Mouse (Mus musculus) MEL (cell line): ENCODE data around the gene Ino80. TPM values are rescaled to one million over a fixed set of nuclear protein-coding genes. Genes with fewer than 3 reads are reported as not detected.

Experiments used
- DNase-seq: peaks from one replicate; pipeline ENCODE4 v3.0.0; 2011; ENCODE audit warnings: low read depth, low spot score
- H3K27ac ChIP-seq: 2 replicates; pipeline ENCODE4 v1.5.1; 2012; ENCODE audit warnings: low read depth, mild to moderate bottlenecking, control low read depth, low read length, moderate library complexity; ENCODE audit not compliant: control insufficient read depth
- H3K27me3 ChIP-seq, 2 experiments: fragments of 150-350 bp in 1 of 2; sonication (generic) in 1 of 2; 2 replicates each; pipeline ENCODE4 v1.6.1; 2012; ENCODE audit warnings: low read length in 2 of 2, mild to moderate bottlenecking in 2 of 2, improper control_type of control experiment in 1 of 2, moderate library complexity in 1 of 2; ENCODE audit not compliant: insufficient read depth in 2 of 2, control insufficient read depth in 1 of 2
- H3K36me3 ChIP-seq, 2 experiments: 2 replicates each; pipeline ENCODE4 v1.6.1; 2012 to 2014; ENCODE audit warnings: low read length in 2 of 2, improper control_type of control experiment in 1 of 2, inconsistent platforms in 1 of 2, mild to moderate bottlenecking in 1 of 2; ENCODE audit not compliant: insufficient read depth in 2 of 2, control insufficient read depth in 1 of 2
- H3K4me1 ChIP-seq, 2 experiments: fragments of 150-350 bp in 1 of 2; sonication (generic) in 1 of 2; 2 replicates each; pipeline ENCODE4 v1.6.1; 2012; ENCODE audit warnings: low read length in 2 of 2, improper control_type of control experiment in 1 of 2, mild to moderate bottlenecking in 1 of 2; ENCODE audit not compliant: insufficient read depth in 2 of 2, control insufficient read depth in 1 of 2
- H3K4me3 ChIP-seq, 2 experiments: fragments of 150-350 bp in 1 of 2; sonication (generic) in 1 of 2; 2 replicates each; pipeline ENCODE4 v1.5.1; 2012; ENCODE audit warnings: low read depth in 2 of 2, low read length in 2 of 2, mild to moderate bottlenecking in 2 of 2, moderate library complexity in 2 of 2, control low read depth in 1 of 2, improper control_type of control experiment in 1 of 2; ENCODE audit not compliant: control insufficient read depth in 1 of 2, insufficient read depth in 1 of 2
- H3K79me2 ChIP-seq: 2 replicates; pipeline ENCODE4 v1.6.1; 2012; ENCODE audit warnings: mild to moderate bottlenecking, low read length, moderate library complexity; ENCODE audit not compliant: control insufficient read depth, poor library complexity, insufficient read depth
- H3K9ac ChIP-seq: 2 replicates; pipeline ENCODE4 v1.6.1; 2012; ENCODE audit warnings: low read depth, mild to moderate bottlenecking, control low read depth, low read length, moderate library complexity; ENCODE audit not compliant: control insufficient read depth, poor library complexity, severe bottlenecking
- H3K9me3 ChIP-seq: fragments of 150-350 bp; sonication (generic); replicated peaks from 2 replicates; pipeline ENCODE4 v1.6.1; 2012; ENCODE audit warnings: mild to moderate bottlenecking, low read length, improper control_type of control experiment, moderate library complexity; ENCODE audit not compliant: insufficient read depth
- CHD1 ChIP-seq: IDR thresholded peaks from 2 replicates; pipeline ENCODE4 v1.6.1; 2012; ENCODE audit warnings: low read depth, mild to moderate bottlenecking, inconsistent platforms, low read length, improper control_type of control experiment
- CHD2 ChIP-seq: IDR thresholded peaks from 2 replicates; pipeline ENCODE4 v1.6.1; 2011; ENCODE audit warnings: low read length, improper control_type of control experiment
- CTCF ChIP-seq, 3 experiments: IDR thresholded peaks in 2 of 3; conservative IDR thresholded peaks in 1 of 3; 2 replicates each; pipeline ENCODE4 v1.5.1; 2011 to 2012; ENCODE audit warnings: low read length in 3 of 3, low read depth in 2 of 3, mild to moderate bottlenecking in 2 of 3, improper control_type of control experiment in 1 of 3, inconsistent platforms in 1 of 3, mixed read lengths in 1 of 3, moderate library complexity in 1 of 3; ENCODE audit not compliant: control insufficient read depth in 1 of 3, insufficient read depth in 1 of 3, poor library complexity in 1 of 3, severe bottlenecking in 1 of 3
- E2F4 ChIP-seq: IDR thresholded peaks from 2 replicates; pipeline ENCODE4 v1.6.1; 2011; ENCODE audit warnings: low read depth, low read length, improper control_type of control experiment, borderline replicate concordance
- ELF1 ChIP-seq: IDR thresholded peaks from 2 replicates; pipeline ENCODE4 v1.6.1; 2014; ENCODE audit warnings: low read depth, mild to moderate bottlenecking, inconsistent platforms, low read length, improper control_type of control experiment, moderate library complexity
- EP300 ChIP-seq, 2 experiments: IDR thresholded peaks; 2 replicates each; pipeline ENCODE4 v1.6.1; 2011; ENCODE audit warnings: improper control_type of control experiment in 2 of 2, low read length in 2 of 2, low read depth in 1 of 2, mild to moderate bottlenecking in 1 of 2
- ETS1 ChIP-seq: IDR thresholded peaks from 2 replicates; pipeline ENCODE4 v1.6.1; 2012; ENCODE audit warnings: low read depth, mild to moderate bottlenecking, inconsistent platforms, low read length, improper control_type of control experiment, moderate library complexity
- GABPA ChIP-seq: IDR thresholded peaks from 2 replicates; pipeline ENCODE4 v1.6.1; 2012; ENCODE audit warnings: low read depth, mild to moderate bottlenecking, inconsistent platforms, low read length, improper control_type of control experiment, moderate library complexity
- GATA1 ChIP-seq: IDR thresholded peaks from 2 replicates; pipeline ENCODE4 v1.6.1; 2011; ENCODE audit warnings: low read depth, low read length, improper control_type of control experiment
- HCFC1 ChIP-seq: IDR thresholded peaks from 2 replicates; pipeline ENCODE4 v1.6.1; 2012; ENCODE audit warnings: low read depth, mild to moderate bottlenecking, inconsistent platforms, low read length, improper control_type of control experiment, moderate library complexity
- JUND ChIP-seq: IDR thresholded peaks from 2 replicates; pipeline ENCODE4 v1.6.1; 2011; ENCODE audit warnings: low read depth, mild to moderate bottlenecking, improper control_type of control experiment, low read length
- KAT2A ChIP-seq: conservative IDR thresholded peaks from 2 replicates; pipeline ENCODE4 v1.6.1; 2012; ENCODE audit warnings: low read depth, low read length, improper control_type of control experiment, inconsistent platforms
- MAX ChIP-seq: IDR thresholded peaks from 2 replicates; pipeline ENCODE4 v1.6.1; 2011; ENCODE audit warnings: low read length, improper control_type of control experiment
- MAZ ChIP-seq: IDR thresholded peaks from 2 replicates; pipeline ENCODE4 v1.6.1; 2012; ENCODE audit warnings: low read depth, mild to moderate bottlenecking, inconsistent platforms, low read length, improper control_type of control experiment
- MEF2A ChIP-seq: IDR thresholded peaks from 2 replicates; pipeline ENCODE4 v1.6.1; 2014; ENCODE audit warnings: low read depth, mild to moderate bottlenecking, inconsistent platforms, low read length, improper control_type of control experiment; ENCODE audit not compliant: poor library complexity, insufficient replicate concordance, severe bottlenecking; ENCODE audit errors: extremely low read depth
- MXI1 ChIP-seq: IDR thresholded peaks from 2 replicates; pipeline ENCODE4 v1.6.1; 2011; ENCODE audit warnings: mild to moderate bottlenecking, low read depth, low read length, improper control_type of control experiment
- MYB ChIP-seq: IDR thresholded peaks from 2 replicates; pipeline ENCODE4 v1.6.1; 2011; ENCODE audit warnings: mild to moderate bottlenecking, low read depth, low read length, improper control_type of control experiment
- MYC ChIP-seq: IDR thresholded peaks from 2 replicates; pipeline ENCODE4 v1.6.1; 2011; ENCODE audit warnings: low read depth, mild to moderate bottlenecking, low read length, improper control_type of control experiment, moderate library complexity
- NRF1 ChIP-seq: IDR thresholded peaks from 2 replicates; pipeline ENCODE4 v1.6.1; 2014; ENCODE audit warnings: low read depth, mild to moderate bottlenecking, inconsistent platforms, low read length, improper control_type of control experiment, moderate library complexity; ENCODE audit not compliant: poor library complexity, insufficient read depth, severe bottlenecking
- POLR2A ChIP-seq, 2 experiments: IDR thresholded peaks; 2 replicates each; pipeline ENCODE4 v1.6.1; 2011 to 2012; ENCODE audit warnings: low read length in 2 of 2, mild to moderate bottlenecking in 2 of 2, control low read depth in 1 of 2, improper control_type of control experiment in 1 of 2, low read depth in 1 of 2, moderate library complexity in 1 of 2; ENCODE audit not compliant: control insufficient read depth in 1 of 2, insufficient read depth in 1 of 2, poor library complexity in 1 of 2
- POLR2AphosphoS2 ChIP-seq: IDR thresholded peaks from 2 replicates; pipeline ENCODE4 v1.6.1; 2011; ENCODE audit warnings: low read length, improper control_type of control experiment
- POLR2AphosphoS5 ChIP-seq: IDR thresholded peaks from 2 replicates; pipeline ENCODE4 v1.6.1; 2012; ENCODE audit warnings: low read depth, borderline replicate concordance, mild to moderate bottlenecking, inconsistent platforms, low read length, moderate library complexity, mixed read lengths
- SIN3A ChIP-seq: IDR thresholded peaks from 2 replicates; pipeline ENCODE4 v1.6.1; 2012; ENCODE audit warnings: low read length, improper control_type of control experiment, inconsistent platforms
- SMC3 ChIP-seq: IDR thresholded peaks from 2 replicates; pipeline ENCODE4 v1.6.1; 2011; ENCODE audit warnings: low read depth, low read length, improper control_type of control experiment
- TBP ChIP-seq: IDR thresholded peaks from 2 replicates; pipeline ENCODE4 v1.8.0; 2011; ENCODE audit warnings: low read depth, low read length, improper control_type of control experiment
- TCF12 ChIP-seq: IDR thresholded peaks from 2 replicates; pipeline ENCODE4 v1.6.1; 2014; ENCODE audit warnings: low read depth, mild to moderate bottlenecking, inconsistent platforms, low read length, improper control_type of control experiment, moderate library complexity
- USF2 ChIP-seq, 2 experiments: IDR thresholded peaks; 2 replicates each; pipeline ENCODE4 v1.6.1; 2011 to 2012; ENCODE audit warnings: improper control_type of control experiment in 2 of 2, low read length in 2 of 2, borderline replicate concordance in 1 of 2, inconsistent platforms in 1 of 2, low read depth in 1 of 2, mild to moderate bottlenecking in 1 of 2; ENCODE audit not compliant: insufficient read depth in 1 of 2
- ZKSCAN1 ChIP-seq: IDR thresholded peaks from 2 replicates; pipeline ENCODE4 v1.6.1; 2012; ENCODE audit warnings: low read depth, mild to moderate bottlenecking, inconsistent platforms, low read length, improper control_type of control experiment, moderate library complexity
- ZMIZ1 ChIP-seq: IDR thresholded peaks from 2 replicates; pipeline ENCODE4 v1.6.1; 2012; ENCODE audit warnings: low read depth, mild to moderate bottlenecking, inconsistent platforms, low read length, improper control_type of control experiment, moderate library complexity
- ZNF384 ChIP-seq: IDR thresholded peaks from 2 replicates; pipeline ENCODE4 v1.6.1; 2012; ENCODE audit warnings: low read depth, mild to moderate bottlenecking, inconsistent platforms, low read length, improper control_type of control experiment
- polyA plus RNA-seq, 2 experiments: library from polyadenylated mRNA; stranded (reverse) in 1 of 2; unstranded in 1 of 2; fragments of >175 nt in 1 of 2; fragments of >200 nt in 1 of 2; gene quantifications; 2 replicates each; pipeline versions ENCODE4 v1.2.1 to v1.2.4; 2012; ENCODE audit warnings: low replicate concordance in 2 of 2, low read depth in 1 of 2; ENCODE audit not compliant: insufficient read length in 2 of 2, insufficient read depth in 1 of 2, missing spikeins in 1 of 2
- total RNA-seq: library from RNA; depleted of rRNA; stranded (reverse); fragments of 300-350 nt; gene quantifications from 2 replicates; pipeline ENCODE4 v1.2.3, GENCODE M21; 2012

Gene Ino80
- total and polyA plus RNA-seq, 3 experiments = 13.9 to 37.9 (median 23.1) TPM

DNA sequence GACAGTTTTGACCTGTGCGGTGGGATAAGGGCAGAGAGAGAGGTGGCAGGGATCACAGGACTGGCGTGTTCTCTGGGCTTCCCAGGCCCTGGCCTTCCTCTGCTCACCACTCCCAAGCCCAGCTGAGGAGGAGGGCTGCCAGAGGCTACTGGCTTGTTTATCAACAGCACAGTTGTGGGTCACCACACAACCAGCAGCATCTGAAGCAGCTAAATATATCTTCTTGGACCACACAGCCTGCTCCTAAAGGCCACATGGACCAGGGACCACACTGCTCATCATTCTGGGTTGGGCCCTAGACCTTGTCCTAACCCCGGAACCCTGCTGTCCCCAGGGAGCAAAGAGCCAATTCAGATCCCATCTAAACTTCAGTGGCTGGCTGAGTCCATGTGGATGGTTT lies 112.5 kb downstream of the Ino80 start:
- Histone ChIP-seq H3K9ac (no peak overlapping the region), H3K9me3 (no peaks in the 10 kb centered on the region), H3K27me3 (no peaks in the 10 kb centered on the region), H3K36me3 (peaks cover 0 to 5% of the 10 kb centered on the region in 2 experiments; a peak in 3 of 4 replicates), H3K79me2 (no peaks in the 10 kb centered on the region), H3K4me3 (no peak overlapping the region), H3K4me1 (peaks cover 3 to 9% of the 10 kb centered on the region in 2 experiments; a peak in 3 of 4 replicates), H3K27ac (no peak overlapping the region)
- TF ChIP-seq USF2 (IDR thresholded peaks at IDR 0.05; ENCODE audit: borderline replicate concordance in 1 of 2, insufficient read depth in 1 of 2, low read depth in 1 of 2, low read length in 2 of 2) = no peak
- TF ChIP-seq ELF1 = no peak
- no peak for TF ChIP-seq POLR2AphosphoS2
- no peak for TF ChIP-seq ZMIZ1
- TF ChIP-seq SIN3A = no peak
- no peak for TF ChIP-seq MYC
- TF ChIP-seq MAZ = no peak
- TF ChIP-seq MAX = no peak
- TF ChIP-seq CHD1 = no peak
- DNase-seq = no peak

DNA sequence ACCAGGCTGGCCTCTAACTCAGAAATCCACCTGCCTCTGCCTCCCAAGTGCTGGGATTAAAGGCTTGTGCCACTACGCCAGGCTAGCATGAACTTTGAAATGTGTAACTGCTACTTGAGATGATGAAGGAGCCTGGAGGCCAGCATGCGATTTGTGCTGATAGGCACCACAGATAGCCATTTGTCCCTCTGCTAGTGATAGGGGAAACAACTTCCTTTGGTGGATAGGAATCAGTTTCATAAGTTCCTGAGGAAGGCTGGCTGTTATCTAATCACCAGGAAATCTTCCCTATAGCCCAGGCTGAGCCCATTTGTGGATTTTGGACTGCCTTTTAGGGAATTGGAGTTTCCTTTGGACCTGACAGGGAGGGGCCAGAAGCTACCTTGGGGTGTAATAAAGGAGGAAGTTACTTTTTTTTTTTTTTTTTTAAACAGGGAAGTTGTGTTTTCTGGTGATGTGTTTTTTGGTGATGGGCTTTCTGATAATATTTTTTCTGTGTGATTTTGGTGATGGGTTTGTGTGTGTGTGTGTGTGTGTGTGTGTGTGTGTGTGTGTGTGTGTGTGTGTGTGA lies 117.7 kb downstream of the Ino80 start:
- Histone ChIP-seq H3K4me1 (peaks cover 9 to 18% of the 10 kb centered on the region in 2 experiments), H3K36me3 (peaks cover 0 to 11% of the 10 kb centered on the region in 2 experiments; a peak in 2 of 4 replicates), H3K9me3 (no peaks in the 10 kb centered on the region), H3K79me2 (no peaks in the 10 kb centered on the region), H3K27ac (peak overlapping the region; percentile 76), H3K27me3 (no peaks in the 10 kb centered on the region), H3K9ac (no peak overlapping the region), H3K4me3 (0 out of 4 replicates have a peak overlapping the region, but pooled peaks of 1 of the 2 experiments have one; percentile 0)
- peak; percentile 80 for DNase-seq
- TF ChIP-seq CTCF (IDR thresholded peaks at IDR 0.05 in 2 of 3, conservative IDR thresholded peaks at IDR 0.05 in 1 of 3; ENCODE audit: control insufficient read depth in 1 of 3, insufficient read depth in 1 of 3, low read depth in 2 of 3, low read length in 3 of 3, poor library complexity in 1 of 3, severe bottlenecking in 1 of 3) (no peak), EP300 (IDR thresholded peaks at IDR 0.05; ENCODE audit: low read depth in 1 of 2, low read length in 2 of 2) (peak; percentile 16 to 77; a peak in 3 of 4 replicates), TBP (0 out of 2 replicates have a peak, but pooled peaks have one; percentile 9), MAZ (peak; percentile 20; the same call in 1 of the 2 replicates), MXI1 (peak; percentile 44; the same call in 1 of the 2 replicates), MYB (no peak), JUND (no peak), ZMIZ1 (no peak), ELF1 (no peak), ZNF384 (peak; percentile 94), CHD2 (no peak), GATA1 (peak; percentile 68), SMC3 (no peak), HCFC1 (no peak), CHD1 (no peak; the same call in 1 of the 2 replicates), MEF2A (no peak), NRF1 (no peak), POLR2A (IDR thresholded peaks at IDR 0.05; ENCODE audit: control insufficient read depth in 1 of 2, insufficient read depth in 1 of 2, low read depth in 1 of 2, low read length in 2 of 2, poor library complexity in 1 of 2) (no peak), SIN3A (no peak; the same call in 1 of the 2 replicates), KAT2A (no peak), USF2 (IDR thresholded peaks at IDR 0.05; ENCODE audit: borderline replicate concordance in 1 of 2, insufficient read depth in 1 of 2, low read depth in 1 of 2, low read length in 2 of 2) (no peak), TCF12 (no peak), ZKSCAN1 (no peak), ETS1 (no peak), GABPA (no peak), E2F4 (no peak), POLR2AphosphoS5 (no peak)
